Mouse (Mus musculus) lung, postnatal 0 days (tissue): ENCODE results near the gene Rtn4ip1.

ENCODE experiments used
- CTCF ChIP-seq: IDR thresholded peaks from 2 replicates; pipeline ENCODE4 v1.5.1; 2016; ENCODE audit warnings: antibody characterized with exemption, mild to moderate bottlenecking
- EP300 ChIP-seq: IDR thresholded peaks from 2 replicates; pipeline ENCODE4 v1.6.1; 2016; ENCODE audit warnings: antibody characterized with exemption, mild to moderate bottlenecking, control low read depth

GRCm38 (mm10) chr10:43871458-43871857 lies 30.1 kb upstream of the Rtn4ip1 start:
- no peak for TF ChIP-seq EP300
- TF ChIP-seq CTCF = no peak
